Mouse (Mus musculus) forebrain, embryonic 16.5 days (tissue): Measurements from ENCODE around the gene Olfr714. TPM values are rescaled to one million over a fixed set of nuclear protein-coding genes. Genes with fewer than 3 reads are reported as not detected.
"Not testable (repeated sequence)": the region's sequence is repeated elsewhere in the genome, so short reads cannot be mapped to it uniquely, and the experiment has no call there.

ENCODE experiments used
- ATAC-seq: fragments of 200-750 bp; cut with Nextera tagmentation; 2 replicates; pipeline ENCODE4 v1.8.0; 2017; ENCODE audit warnings: mild to moderate bottlenecking, moderate library complexity
- H3K27ac ChIP-seq: fragments of 300-500 bp; sonication (generic); 2 replicates; pipeline ENCODE4 v1.5.1; 2014; ENCODE audit warnings: low read length, control low read depth
- H3K27me3 ChIP-seq: fragments of 300-500 bp; sonication (generic); replicated peaks from 2 replicates; pipeline ENCODE4 v1.6.1; 2014; ENCODE audit warnings: low read length; ENCODE audit not compliant: control insufficient read depth, insufficient read depth
- H3K36me3 ChIP-seq: fragments of 300-500 bp; sonication (generic); 2 replicates; pipeline ENCODE4 v1.6.1; 2014; ENCODE audit not compliant: control insufficient read depth, insufficient read depth
- H3K4me1 ChIP-seq: fragments of 300-500 bp; sonication (generic); replicated peaks from 2 replicates; pipeline ENCODE4 v1.6.1; 2014; ENCODE audit warnings: low read length; ENCODE audit not compliant: control insufficient read depth, insufficient read depth
- H3K4me2 ChIP-seq: fragments of 300-500 bp; sonication (generic); 2 replicates; pipeline ENCODE4 v1.6.1; 2014; ENCODE audit warnings: mild to moderate bottlenecking, low read length, control low read depth
- H3K4me3 ChIP-seq: fragments of 300-500 bp; sonication (generic); replicated peaks from 2 replicates; pipeline ENCODE4 v1.5.1; 2014; ENCODE audit warnings: mild to moderate bottlenecking, low read length, control low read depth
- H3K9ac ChIP-seq: fragments of 300-500 bp; sonication (generic); replicated peaks from 2 replicates; pipeline ENCODE4 v1.6.1; 2014; ENCODE audit warnings: low read depth, low read length, control low read depth
- H3K9me3 ChIP-seq: fragments of 300-500 bp; sonication (generic); 2 replicates; pipeline ENCODE4 v1.6.1; 2016; ENCODE audit warnings: low read length; ENCODE audit not compliant: control insufficient read depth
- WGBS: fragments of 180-500 bp; shearing (Covaris S2); extraction: QIAGEN DNeasy Blood & Tissue Kit; methylation state at CpG from one replicate; pipeline ENCODE4 v1.1.7; 2014; 5-methylcytosine and 5-hydroxymethylcytosine counted together
- polyA plus RNA-seq: library from polyadenylated mRNA; unstranded; fragments of >200 nt; fragmentation: Nextera tagmentation; extraction: Ambion mirVana; gene quantifications from 2 replicates; pipeline ENCODE4 v1.2.1, GENCODE M21; 2015

Gene Olfr714
- not detected in 2 replicates for polyA plus RNA-seq

- Histone ChIP-seq H3K36me3 (no peaks in the 10 kb centered on the region), H3K27ac (no peak within 1 kb of the TSS), H3K4me2 (no peak within 1 kb of the TSS), H3K4me3 (no peak within 1 kb of the TSS), H3K9ac (no peak within 1 kb of the TSS), H3K27me3 (no peaks in the 10 kb centered on the region), H3K9me3 (peaks cover 2% of the 10 kb centered on the region; the same call in 1 of the 2 replicates), H3K4me1 (no peaks in the 10 kb centered on the region)
- 89% methylated on average over 2 of the region's 2 CpGs for WGBS
- no peak for ATAC-seq
Measured at GRCm38 (mm10) chr7:107070681-107071080, at the start of gene Olfr714. Gene Olfr714 (plus strand): TSS chr7:107070981.

GRCm38 (mm10) chr7:107030874-107031273, 39.9 kb upstream of the Olfr714 start, which contains the start of gene Olfr713:
Gene Olfr713 (plus strand): TSS chr7:107031174.
- WGBS, result 85% methylated on average over 1 of the region's 1 CpGs
- H3K27me3 ChIP-seq, result no peaks in the 10 kb centered on the region
- ATAC-seq, result no peak
- H3K4me2 ChIP-seq, result no peak within 1 kb of the TSS
- no peaks in the 10 kb centered on the region for H3K9me3 ChIP-seq
- H3K36me3 ChIP-seq, result no peaks in the 10 kb centered on the region
- no peak within 1 kb of the TSS for H3K27ac ChIP-seq
- H3K4me1 ChIP-seq, result no peaks in the 10 kb centered on the region
- H3K9ac ChIP-seq, result no peak within 1 kb of the TSS
- H3K4me3 ChIP-seq, result no peak within 1 kb of the TSS

- Histone ChIP-seq H3K4me1 (no peaks in the 10 kb centered on the region), H3K36me3 (no peaks in the 10 kb centered on the region), H3K9me3 (no peaks in the 10 kb centered on the region), H3K27me3 (no peaks in the 10 kb centered on the region), H3K27ac (no peak overlapping the region), H3K4me3 (no peak overlapping the region), H3K9ac (no peak overlapping the region), H3K4me2 (no peak overlapping the region)
- ATAC-seq, result no peak
- WGBS, result 77% methylated on average over 2 of the region's 2 CpGs
Measured at GRCm38 (mm10) chr7:107039934-107040563, 30.7 kb upstream of the Olfr714 start.

GRCm38 (mm10) chr7:107043136-107043535, 27.6 kb upstream of the Olfr714 start:
- H3K36me3 ChIP-seq, result no peaks in the 10 kb centered on the region
- H3K9me3 ChIP-seq, result no peaks in the 10 kb centered on the region
- H3K27ac ChIP-seq, result no peak overlapping the region
- H3K9ac ChIP-seq, result no peak overlapping the region
- no peak overlapping the region for H3K4me2 ChIP-seq
- 85% methylated on average over 3 of the region's 3 CpGs for WGBS
- no peak for ATAC-seq
- no peak overlapping the region for H3K4me3 ChIP-seq
- no peaks in the 10 kb centered on the region for H3K27me3 ChIP-seq
- H3K4me1 ChIP-seq, result no peaks in the 10 kb centered on the region

GRCm38 (mm10) chr7:107044407-107044806, 26.4 kb upstream of the Olfr714 start:
- no peak for ATAC-seq
- Histone ChIP-seq H3K4me3 (no peak overlapping the region), H3K4me2 (no peak overlapping the region), H3K9ac (no peak overlapping the region), H3K27me3 (no peaks in the 10 kb centered on the region), H3K9me3 (no peaks in the 10 kb centered on the region), H3K27ac (no peak overlapping the region), H3K4me1 (no peaks in the 10 kb centered on the region), H3K36me3 (no peaks in the 10 kb centered on the region)
- 93% methylated on average over 1 of the region's 1 CpGs for WGBS

- Histone ChIP-seq H3K4me3 (no peak overlapping the region), H3K27ac (no peak overlapping the region), H3K36me3 (no peaks in the 10 kb centered on the region), H3K4me2 (no peak overlapping the region), H3K9me3 (no peaks in the 10 kb centered on the region), H3K4me1 (no peaks in the 10 kb centered on the region), H3K27me3 (no peaks in the 10 kb centered on the region), H3K9ac (no peak overlapping the region)
- 5% methylated on average over 5 of the region's 5 CpGs for WGBS
- peak; percentile 40; the same call in 1 of the 2 replicates for ATAC-seq
Measured at GRCm38 (mm10) chr7:107045833-107046232, 24.9 kb upstream of the Olfr714 start.

- H3K36me3 ChIP-seq, result no peaks in the 10 kb centered on the region
- no peaks in the 10 kb centered on the region for H3K9me3 ChIP-seq
- H3K4me2 ChIP-seq, result no peak overlapping the region
- no peak for ATAC-seq
- H3K27ac ChIP-seq, result no peak overlapping the region
- WGBS, result 27% methylated on average over 3 of the region's 3 CpGs
- H3K4me3 ChIP-seq, result no peak overlapping the region
- no peaks in the 10 kb centered on the region for H3K4me1 ChIP-seq
- no peak overlapping the region for H3K9ac ChIP-seq
- no peaks in the 10 kb centered on the region for H3K27me3 ChIP-seq
Measured at GRCm38 (mm10) chr7:107047578-107047977, 23.2 kb upstream of the Olfr714 start.

GRCm38 (mm10) chr7:107092920-107093319, 22.1 kb downstream of the Olfr714 start, which contains the start of gene Olfr17:
Gene Olfr17 (plus strand): TSS chr7:107093220.
- no peaks in the 10 kb centered on the region for H3K27me3 ChIP-seq
- no peaks in the 10 kb centered on the region for H3K4me1 ChIP-seq
- H3K4me3 ChIP-seq, result no peak within 1 kb of the TSS
- 56% methylated on average over 1 of the region's 1 CpGs for WGBS
- no peak for ATAC-seq
- no peaks in the 10 kb centered on the region for H3K36me3 ChIP-seq
- no peak within 1 kb of the TSS for H3K27ac ChIP-seq
- H3K4me2 ChIP-seq, result no peak within 1 kb of the TSS
- no peak within 1 kb of the TSS for H3K9ac ChIP-seq
- H3K9me3 ChIP-seq, result no peaks in the 10 kb centered on the region

GRCm38 (mm10) chr7:107110269-107110668, 39.5 kb downstream of the Olfr714 start, which contains the start of gene Olfr715b:
Gene Olfr715b (minus strand): TSS chr7:107110369.
- H3K9me3 ChIP-seq, H3K36me3 ChIP-seq, H3K27me3 ChIP-seq, H3K27ac ChIP-seq, H3K9ac ChIP-seq, H3K4me1 ChIP-seq, ATAC-seq, H3K4me3 ChIP-seq, H3K4me2 ChIP-seq: not testable (repeated sequence)
- 94% methylated on average over 1 of the region's 2 CpGs for WGBS
